Mouse (Mus musculus) activated CD4-positive, CD25-positive, alpha-beta regulatory T cell, adult 4 months (primary cell): ENCODE results near the gene Bpifb9a. TPM values are rescaled to one million over a fixed set of nuclear protein-coding genes. Genes with fewer than 3 reads are reported as not detected.
"Not testable (repeated sequence)": the region's sequence is repeated elsewhere in the genome, so short reads cannot be mapped to it uniquely, and the experiment has no call there.

ENCODE experiments used
- ATAC-seq: one replicate; pipeline ENCODE4 v1.8.0; 2017
- polyA plus RNA-seq, 2 experiments: library from polyadenylated mRNA; unstranded; fragments of 100-300 nt; shearing (Covaris generic); gene quantifications; one replicate each; pipeline ENCODE4 v1.2.1; 2017

Bpifb9a gene
- polyA plus RNA-seq, 2 experiments from 2014 or later, result not detected

DNA sequence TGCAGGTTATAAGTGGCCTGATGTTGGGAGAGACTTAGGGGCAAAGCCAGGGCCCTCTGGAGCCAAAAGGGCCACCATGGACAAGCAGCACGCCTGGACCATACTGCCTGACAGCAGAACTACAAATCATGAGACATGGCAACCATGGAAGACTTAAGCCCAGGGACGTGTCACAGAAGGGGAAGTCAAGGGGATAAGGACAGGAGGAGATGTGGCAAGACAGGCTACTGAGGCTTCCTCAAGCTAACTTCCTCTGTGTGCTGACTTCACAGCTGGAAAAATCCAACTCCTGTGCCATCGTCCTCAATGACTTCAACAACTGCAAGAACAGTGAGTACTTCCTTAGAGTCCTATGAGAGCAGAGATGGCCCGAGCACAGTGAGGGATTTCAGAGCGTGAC is 56.1 kb downstream of the Bpifb9a start:
- ATAC-seq, result not testable (repeated sequence)

Other genes starting within 250 kb of the Bpifb9a start
- under 1 TPM in 1 of 2 experiments, not detected in 1; 0.83 TPM for gene Bpifa2, start 249.6 kb upstream of the Bpifb9a start, polyA plus RNA-seq
- not detected for gene Bpifa3, start 127.5 kb upstream of the Bpifb9a start, polyA plus RNA-seq
- gene Bpifa1, start 115.0 kb upstream of the Bpifb9a start, polyA plus RNA-seq, result not detected
- not detected for gene Bpifa5, start 95.2 kb upstream of the Bpifb9a start, polyA plus RNA-seq
- gene Bpifb1, start 67.0 kb upstream of the Bpifb9a start, polyA plus RNA-seq, result not detected
- not detected for gene Bpifb5, start 34.1 kb upstream of the Bpifb9a start, polyA plus RNA-seq
- gene Bpifb9b, start 49.4 kb downstream of the Bpifb9a start, polyA plus RNA-seq, result not detected
- 10 to 100 TPM; 37.5 to 67.2 TPM for gene Cdk5rap1, start 115.2 kb downstream of the Bpifb9a start, polyA plus RNA-seq
- not detected for gene Snta1, start 150.2 kb downstream of the Bpifb9a start, polyA plus RNA-seq
- 10 to 100 TPM; 19.7 to 21.8 TPM for gene Cbfa2t2, start 178.6 kb downstream of the Bpifb9a start, polyA plus RNA-seq